Mouse (Mus musculus) midbrain, embryonic 13.5 days (tissue): Measurements from ENCODE around the gene Filip1. TPM values are rescaled to one million over a fixed set of nuclear protein-coding genes. Genes with fewer than 3 reads are reported as not detected.
A peak's percentile ranks its signal among the peaks of the same experiment; 100 is the strongest.

ENCODE experiments used
- ATAC-seq: fragments of 200-750 bp; cut with Nextera tagmentation; 2 replicates; pipeline ENCODE4 v1.8.0; 2017; ENCODE audit warnings: mild to moderate bottlenecking, moderate TSS enrichment, moderate library complexity
- H3K27ac ChIP-seq: fragments of 300-500 bp; sonication (generic); 2 replicates; pipeline ENCODE4 v1.5.1; 2015; ENCODE audit warnings: inconsistent platforms, mild to moderate bottlenecking, moderate library complexity
- H3K27me3 ChIP-seq: fragments of 300-500 bp; sonication (generic); 2 replicates; pipeline ENCODE4 v1.6.1; 2015; ENCODE audit warnings: mild to moderate bottlenecking, inconsistent platforms
- H3K36me3 ChIP-seq: fragments of 300-500 bp; sonication (generic); 2 replicates; pipeline ENCODE4 v1.6.1; 2015; ENCODE audit warnings: mild to moderate bottlenecking, inconsistent platforms
- H3K4me1 ChIP-seq: fragments of 300-500 bp; sonication (generic); replicated peaks from 2 replicates; pipeline ENCODE4 v1.6.1; 2015; ENCODE audit warnings: inconsistent platforms
- H3K4me2 ChIP-seq: fragments of 300-500 bp; sonication (generic); replicated peaks from 2 replicates; pipeline ENCODE4 v1.6.1; 2015; ENCODE audit warnings: moderate library complexity, mild to moderate bottlenecking, inconsistent platforms
- H3K4me3 ChIP-seq: fragments of 300-500 bp; sonication (generic); replicated peaks from 2 replicates; pipeline ENCODE4 v1.5.1; 2015; ENCODE audit warnings: mild to moderate bottlenecking, inconsistent platforms
- H3K9ac ChIP-seq: fragments of 300-500 bp; sonication (generic); replicated peaks from 2 replicates; pipeline ENCODE4 v1.6.1; 2015; ENCODE audit warnings: mild to moderate bottlenecking, inconsistent platforms
- H3K9me3 ChIP-seq: fragments of 300-500 bp; sonication (generic); 2 replicates; pipeline ENCODE4 v1.6.1; 2016; ENCODE audit warnings: mild to moderate bottlenecking, inconsistent platforms
- WGBS: fragments of 180-500 bp; shearing (Covaris S2); methylation state at CpG from one replicate; pipeline ENCODE4 v1.1.7; 2015; 5-methylcytosine and 5-hydroxymethylcytosine counted together
- polyA plus RNA-seq: library from polyadenylated mRNA; unstranded; fragments of >200 nt; fragmentation: Nextera tagmentation; extraction: Ambion mirVana; gene quantifications from 2 replicates; pipeline ENCODE4 v1.2.1, GENCODE M21; 2015

Gene Filip1
- polyA plus RNA-seq, 1 experiment from 2014 or later = 5.0 TPM

GRCm38 (mm10) chr9:79830874-79831273 is 181.8 kb downstream of the Filip1 start:
- H3K4me2 ChIP-seq = peak overlapping the region; percentile 59
- H3K27ac ChIP-seq = 0 out of 2 replicates have a peak overlapping the region, but pooled peaks have one; percentile 4
- H3K4me3 ChIP-seq = peak overlapping the region; percentile 35
- H3K9me3 ChIP-seq = no peaks in the 10 kb centered on the region
- no peaks in the 10 kb centered on the region for H3K36me3 ChIP-seq
- WGBS = 6% methylated on average over 4 of the region's 4 CpGs
- H3K9ac ChIP-seq = no peak overlapping the region
- H3K4me1 ChIP-seq = peaks cover 22% of the 10 kb centered on the region
- H3K27me3 ChIP-seq = no peaks in the 10 kb centered on the region
- ATAC-seq = peak; percentile 96

DNA sequence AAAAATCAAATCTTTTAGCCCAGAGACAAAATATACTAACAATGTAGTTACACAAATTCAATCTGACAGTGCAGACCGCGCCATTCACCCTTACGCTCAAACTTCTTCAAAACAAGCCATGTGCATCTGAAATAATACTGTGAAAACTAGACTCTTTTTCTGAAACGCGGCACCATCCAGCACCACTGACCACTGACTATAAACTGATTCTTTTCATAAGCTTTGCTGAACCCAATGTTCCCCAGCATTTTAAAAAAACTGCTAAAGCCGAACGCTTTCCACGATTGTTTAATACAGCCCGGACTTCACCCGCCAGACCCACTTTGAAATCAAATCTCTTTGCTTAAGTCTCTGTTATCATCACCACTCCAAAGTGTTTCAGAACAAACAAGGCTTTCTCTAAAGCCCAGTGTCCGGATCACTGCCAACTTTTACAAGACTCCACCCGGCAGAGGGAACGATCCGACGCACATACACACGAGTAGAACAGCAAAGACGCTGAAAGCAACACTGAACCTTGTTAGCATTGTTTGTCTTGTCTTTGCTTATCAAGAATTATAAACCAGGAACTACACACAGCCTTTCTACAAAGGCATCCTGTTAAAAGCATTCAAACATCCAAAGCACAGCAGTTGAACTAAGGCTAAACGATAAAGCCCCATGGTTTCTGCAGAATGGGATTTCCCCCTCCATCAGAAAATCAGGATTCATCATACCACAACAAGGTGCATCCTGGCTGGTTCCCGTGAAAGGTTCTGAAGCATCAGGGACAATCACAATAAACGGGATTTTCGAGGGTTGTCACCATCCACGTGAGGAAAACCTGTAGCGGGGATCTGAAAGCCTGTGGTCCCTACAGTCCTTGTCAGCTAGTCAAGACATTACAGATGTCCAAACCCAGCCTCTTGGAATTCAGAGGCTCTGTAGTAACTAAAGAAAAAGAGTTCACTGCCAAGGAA is 182.5 kb downstream of the Filip1 start:
- peak; percentile 57 for ATAC-seq
- Histone ChIP-seq H3K27ac (peak overlapping the region; percentile 12; the same call in 1 of the 2 replicates), H3K27me3 (no peaks in the 10 kb centered on the region), H3K4me1 (peaks cover 29% of the 10 kb centered on the region), H3K4me3 (peak overlapping the region; percentile 35), H3K9me3 (no peaks in the 10 kb centered on the region), H3K36me3 (no peaks in the 10 kb centered on the region), H3K4me2 (peak overlapping the region; percentile 59), H3K9ac (peak overlapping the region; percentile 50)
- 16% methylated on average over 23 of the region's 23 CpGs for WGBS

GRCm38 (mm10) chr9:79827072-79827471 is 185.6 kb downstream of the Filip1 start:
- Histone ChIP-seq H3K4me2 (no peak overlapping the region), H3K4me1 (peaks cover 36% of the 10 kb centered on the region), H3K36me3 (no peaks in the 10 kb centered on the region), H3K4me3 (no peak overlapping the region), H3K27ac (no peak overlapping the region), H3K9me3 (no peaks in the 10 kb centered on the region), H3K27me3 (no peaks in the 10 kb centered on the region), H3K9ac (no peak overlapping the region)
- 32% methylated on average over 2 of the region's 2 CpGs for WGBS
- ATAC-seq = no peak

DNA sequence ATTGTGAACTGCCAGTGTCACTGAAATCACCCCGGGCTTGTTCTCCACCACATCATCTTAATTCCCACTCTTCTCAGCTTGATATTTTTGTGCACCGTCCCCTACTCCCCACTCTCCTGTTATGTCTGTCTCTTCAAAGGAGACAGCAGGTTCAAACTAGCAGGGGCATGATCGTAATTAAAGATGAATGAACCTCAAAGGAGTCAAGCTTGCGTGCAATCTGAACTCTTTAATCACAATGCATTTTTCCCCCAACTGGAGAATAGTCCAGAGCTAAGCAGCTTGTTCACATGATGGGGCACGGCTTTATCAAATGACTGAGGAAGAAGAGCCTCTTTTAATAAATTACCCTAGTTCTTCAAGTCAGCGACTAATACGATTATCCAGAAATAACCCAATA is 187.1 kb downstream of the Filip1 start:
- H3K9me3 ChIP-seq = no peaks in the 10 kb centered on the region
- no peaks in the 10 kb centered on the region for H3K36me3 ChIP-seq
- 11% methylated on average over 7 of the region's 7 CpGs for WGBS

GRCm38 (mm10) chr9:79823856-79824255 is 188.8 kb downstream of the Filip1 start:
- Histone ChIP-seq H3K27ac (no peak overlapping the region), H3K9me3 (no peaks in the 10 kb centered on the region), H3K27me3 (no peaks in the 10 kb centered on the region), H3K36me3 (peaks cover 13% of the 10 kb centered on the region), H3K4me2 (no peak overlapping the region), H3K4me1 (peaks cover 15% of the 10 kb centered on the region), H3K4me3 (no peak overlapping the region), H3K9ac (no peak overlapping the region)
- 3% methylated on average over 2 of the region's 2 CpGs for WGBS
- no peak; the same call in 1 of the 2 replicates for ATAC-seq

More for the DNA sequence above, 187.1 kb downstream of the Filip1 start:
- H3K27me3 ChIP-seq = no peaks in the 10 kb centered on the region
- no peak overlapping the region for H3K4me3 ChIP-seq
- H3K4me2 ChIP-seq = no peak overlapping the region
- H3K27ac ChIP-seq = no peak overlapping the region; the same call in 1 of the 2 replicates
- no peak overlapping the region for H3K9ac ChIP-seq
- no peak; the same call in 1 of the 2 replicates for ATAC-seq
- H3K4me1 ChIP-seq = peaks cover 28% of the 10 kb centered on the region

GRCm38 (mm10) chr9:79823438-79823837 is 189.2 kb downstream of the Filip1 start:
- H3K27me3 ChIP-seq = no peaks in the 10 kb centered on the region
- no peaks in the 10 kb centered on the region for H3K9me3 ChIP-seq
- 5% methylated on average over 4 of the region's 4 CpGs for WGBS
- H3K27ac ChIP-seq = 0 out of 2 replicates have a peak overlapping the region, but pooled peaks have one; percentile 21
- H3K4me2 ChIP-seq = no peak overlapping the region
- ATAC-seq = peak; percentile 85
- peaks cover 18% of the 10 kb centered on the region for H3K36me3 ChIP-seq
- H3K4me1 ChIP-seq = peaks cover 14% of the 10 kb centered on the region
- H3K4me3 ChIP-seq = no peak overlapping the region
- no peak overlapping the region for H3K9ac ChIP-seq

GRCm38 (mm10) chr9:79816464-79816863 is 196.2 kb downstream of the Filip1 start:
- Histone ChIP-seq H3K27ac (no peak overlapping the region), H3K9ac (no peak overlapping the region), H3K4me1 (no peaks in the 10 kb centered on the region), H3K4me3 (no peak overlapping the region), H3K36me3 (peaks cover 27% of the 10 kb centered on the region), H3K4me2 (no peak overlapping the region), H3K9me3 (no peaks in the 10 kb centered on the region; the same call in 1 of the 2 replicates), H3K27me3 (no peaks in the 10 kb centered on the region)
- ATAC-seq = no peak
- 95% methylated on average over 5 of the region's 5 CpGs for WGBS

- H3K27me3 ChIP-seq = no peaks in the 10 kb centered on the region
- H3K36me3 ChIP-seq = peaks cover 27% of the 10 kb centered on the region
- WGBS = 92% methylated on average over 11 of the region's 11 CpGs
- H3K9me3 ChIP-seq = no peaks in the 10 kb centered on the region; the same call in 1 of the 2 replicates
- no peak overlapping the region for H3K27ac ChIP-seq
- no peak overlapping the region for H3K9ac ChIP-seq
- no peak overlapping the region for H3K4me3 ChIP-seq
- ATAC-seq = no peak
- H3K4me2 ChIP-seq = no peak overlapping the region
- no peaks in the 10 kb centered on the region for H3K4me1 ChIP-seq
Measured at GRCm38 (mm10) chr9:79816013-79816412, 196.6 kb downstream of the Filip1 start.

DNA sequence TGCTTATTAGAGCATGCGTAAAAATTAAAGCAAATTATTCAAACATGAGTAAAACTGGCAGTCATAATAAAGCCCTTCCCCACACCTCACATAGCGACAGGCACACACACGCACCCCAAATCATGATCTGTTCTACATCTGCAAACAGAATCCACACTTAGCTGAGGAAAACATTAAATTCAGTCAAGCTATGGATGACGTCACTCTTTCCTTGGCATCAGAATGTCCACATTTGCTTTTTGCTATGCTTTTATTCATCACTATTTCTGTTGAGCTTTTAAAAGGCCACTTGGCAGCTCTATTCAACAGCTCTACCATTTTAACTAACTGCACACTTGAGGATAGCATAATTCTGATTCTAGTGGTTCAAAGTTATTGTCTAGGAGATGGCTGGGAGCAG is 198.1 kb downstream of the Filip1 start:
- Histone ChIP-seq H3K4me3 (no peak overlapping the region), H3K27ac (no peak overlapping the region), H3K4me2 (no peak overlapping the region), H3K27me3 (no peaks in the 10 kb centered on the region), H3K4me1 (no peaks in the 10 kb centered on the region), H3K9me3 (no peaks in the 10 kb centered on the region; the same call in 1 of the 2 replicates), H3K36me3 (peaks cover 21% of the 10 kb centered on the region), H3K9ac (no peak overlapping the region)
- no peak for ATAC-seq
- WGBS = 89% methylated on average over 4 of the region's 4 CpGs

DNA sequence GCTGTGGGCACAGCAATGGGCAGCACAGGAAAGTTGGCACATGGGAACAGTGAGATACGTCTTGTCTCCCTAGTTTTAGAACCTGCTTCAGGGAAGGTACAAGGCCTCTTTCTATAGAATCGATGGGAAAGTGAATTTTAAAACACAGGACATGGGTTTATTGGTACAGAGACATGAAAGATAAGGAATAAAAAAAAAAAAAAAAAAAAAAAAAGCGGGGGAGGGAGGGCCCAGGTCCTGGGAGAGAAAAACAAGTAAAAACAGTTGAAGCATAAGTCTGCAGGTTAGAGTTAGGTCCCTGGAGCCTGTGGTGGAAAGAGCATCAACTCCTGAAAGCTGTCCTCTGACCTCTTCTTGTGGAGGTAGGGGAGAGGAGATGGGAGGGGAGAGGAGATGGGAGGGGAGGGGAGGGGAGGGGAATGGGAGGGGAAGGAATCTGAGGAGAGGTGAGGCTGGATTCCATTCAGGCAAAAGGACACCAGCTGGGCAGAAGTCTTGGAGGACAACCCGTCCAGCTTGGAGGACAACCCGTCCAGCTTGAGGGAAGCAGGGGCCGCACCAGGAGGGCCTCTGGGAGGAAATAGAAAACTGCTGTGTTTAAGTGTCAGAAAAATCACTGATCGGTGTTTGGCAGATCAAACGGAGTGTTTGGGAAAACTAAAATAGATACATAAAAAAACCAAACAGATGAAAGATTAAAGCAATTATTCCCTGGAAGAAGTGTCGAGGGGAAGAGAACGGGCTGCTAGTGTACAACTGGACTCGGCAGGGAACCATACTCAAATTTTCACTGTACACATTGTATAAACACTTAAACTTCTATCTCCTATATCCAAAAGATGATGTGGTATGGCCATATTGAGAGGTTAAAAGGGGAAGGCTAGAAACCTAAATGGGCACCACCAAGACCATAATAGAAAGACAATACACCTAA is 201.4 kb downstream of the Filip1 start:
- ATAC-seq = no peak
- Histone ChIP-seq H3K9ac (no peak overlapping the region), H3K27ac (no peak overlapping the region), H3K9me3 (no peaks in the 10 kb centered on the region), H3K4me2 (no peak overlapping the region), H3K4me1 (no peaks in the 10 kb centered on the region), H3K36me3 (no peaks in the 10 kb centered on the region), H3K27me3 (no peaks in the 10 kb centered on the region), H3K4me3 (no peak overlapping the region)
- WGBS = 81% methylated on average over 10 of the region's 11 CpGs

DNA sequence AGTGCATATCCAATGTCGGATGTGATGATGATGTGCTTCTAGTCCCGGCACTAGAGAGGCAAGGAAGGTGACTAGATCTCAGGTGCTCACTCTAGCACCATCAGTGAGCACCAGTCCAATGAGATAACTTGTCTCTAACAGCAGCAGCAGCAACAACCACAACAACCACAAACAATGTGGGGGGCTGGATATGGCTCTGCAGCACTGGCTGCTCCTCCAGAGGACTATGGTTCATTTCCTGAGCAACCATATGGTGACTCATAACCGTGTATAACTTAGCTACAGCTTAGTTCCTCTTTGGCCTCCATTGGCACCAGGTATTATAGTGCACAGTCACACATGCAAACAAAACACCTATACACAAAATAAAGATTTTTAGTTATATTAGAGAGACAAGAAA is 202.1 kb downstream of the Filip1 start:
- Histone ChIP-seq H3K36me3 (no peaks in the 10 kb centered on the region), H3K4me3 (no peak overlapping the region), H3K9ac (no peak overlapping the region), H3K4me1 (no peaks in the 10 kb centered on the region), H3K9me3 (no peaks in the 10 kb centered on the region), H3K27me3 (no peaks in the 10 kb centered on the region), H3K4me2 (no peak overlapping the region), H3K27ac (no peak overlapping the region)
- ATAC-seq = no peak
- WGBS = 85% methylated on average over 3 of the region's 3 CpGs
